14 mouse cellular contexts compared by ENCODE assay signal in genomic region chr14:49560706-49561105, GRCm38 (mm10). TPM values are rescaled to one million over a fixed set of nuclear protein-coding genes. Genes with fewer than 3 reads are reported as not detected.
"Had no signal": no experiment of that assay in that cellular context is flagged by ENCODE, and none has a peak within 500 bp of the region (broad histone marks: within the 10 kb centered on the region; RNA-seq: fewer than 3 reads in every experiment).

No protein-coding gene starts in this region.

- H3K9me3 ChIP-seq: limb, embryonic 12.5 days; liver, embryonic 13.5 days; lung, embryonic 15.5 days; midbrain, embryonic 13.5 days; neural tube, embryonic 15.5 days had no signal

- H3K4me2 ChIP-seq: limb, embryonic 12.5 days; liver, embryonic 13.5 days; lung, embryonic 15.5 days; midbrain, embryonic 13.5 days; neural tube, embryonic 15.5 days had no signal

- ATAC-seq: liver, postnatal 0 days; midbrain, embryonic 13.5 days had no signal

- H3K27ac ChIP-seq: kidney, postnatal 0 days; limb, embryonic 12.5 days; liver, embryonic 13.5 days; lung, embryonic 15.5 days; midbrain, embryonic 13.5 days; neural tube, embryonic 15.5 days; stomach, postnatal 0 days had no signal

- H3K9ac ChIP-seq: limb, embryonic 12.5 days; liver, embryonic 13.5 days; liver, postnatal 0 days; lung, embryonic 15.5 days; midbrain, embryonic 13.5 days; neural tube, embryonic 15.5 days had no signal

- H3K36me3 ChIP-seq: limb, embryonic 12.5 days; liver, embryonic 13.5 days; lung, embryonic 15.5 days; midbrain, embryonic 13.5 days; neural tube, embryonic 15.5 days had no signal

- H3K4me3 ChIP-seq: limb, embryonic 12.5 days; liver, embryonic 13.5 days; lung, embryonic 15.5 days; midbrain, embryonic 13.5 days; myocyte; neural tube, embryonic 15.5 days had no signal

- DNase-seq: kidney, postnatal 36 days; layer of hippocampus, adult 9-11 months; layer of hippocampus, postnatal 36 days; liver; liver, embryonic 13.5 days; liver, postnatal 0 days; thymus, postnatal 4 days had no signal

- H3K4me1 ChIP-seq: limb, embryonic 12.5 days; liver, embryonic 13.5 days; neural tube, embryonic 15.5 days had no signal

- H3K27me3 ChIP-seq: limb, embryonic 12.5 days; liver, embryonic 13.5 days; lung, embryonic 15.5 days; midbrain, embryonic 13.5 days; neural tube, embryonic 15.5 days had no signal

RNA-seq across cellular contexts. Expression of gene Slc35f4, which starts 34.9 kb away (rescaled TPM):
- polyA plus RNA-seq: kidney, postnatal 0 days; limb, embryonic 12.5 days; liver, embryonic 13.5 days; liver, postnatal 0 days; lung, embryonic 15.5 days; myocyte had no signal
